Mouse (Mus musculus): ENCODE measurements around the gene Ube2r2. TPM values are rescaled to one million over a fixed set of nuclear protein-coding genes. Genes with fewer than 3 reads are reported as not detected.

Gene Ube2r2
- 39.4 and 43.9 TPM in 2 replicates for polyA plus RNA-seq (2015; fragmentation: Nextera tagmentation; extraction: Ambion mirVana)

GRCm38 (mm10) chr4:41135711-41136453 is at the start of gene Ube2r2:
TSS of gene Ube2r2 (plus strand) at chr4:41135743.
- no peak for DNase-seq
- peak within 1 kb of the TSS; percentile 92 for H3K4me3 ChIP-seq (ENCODE audit: low read depth, low read length)
- peaks cover 21% of the 10 kb centered on the region for H3K36me3 ChIP-seq (replicated peaks; ENCODE audit: insufficient read depth, low read length)
- TF ChIP-seq CTCF (IDR thresholded peaks at IDR 0.05; ENCODE audit: low read depth): no peak
- no peak for TF ChIP-seq EP300 (IDR thresholded peaks at IDR 0.05; ENCODE audit: low read depth)
- peak; percentile 66 for ATAC-seq
- peak within 1 kb of the TSS; percentile 99 for H3K27ac ChIP-seq (ENCODE audit: low read depth)
- peak within 1 kb of the TSS; percentile 71 for H3K4me2 ChIP-seq (ENCODE audit: low read depth, low read length)
- H3K9me3 ChIP-seq (ENCODE audit: low read length): no peaks in the 10 kb centered on the region
- no peaks in the 10 kb centered on the region for H3K27me3 ChIP-seq (ENCODE audit: insufficient read depth, low read length)
- peak within 1 kb of the TSS; percentile 99 for H3K9ac ChIP-seq (replicated peaks)
- WGBS (ENCODE audit: insufficient replicate concordance): under 1% methylated on average over 43 of the region's 65 CpGs
- peaks cover 38% of the 10 kb centered on the region for H3K4me1 ChIP-seq (ENCODE audit: insufficient read depth)

GRCm38 (mm10) chr4:41086947-41087346 is 48.6 kb upstream of the Ube2r2 start:
- Histone ChIP-seq H3K9ac (replicated peaks) (no peak overlapping the region), H3K4me3 (ENCODE audit: low read depth, low read length) (no peak overlapping the region), H3K27ac (ENCODE audit: low read depth) (peak overlapping the region; percentile 82), H3K27me3 (ENCODE audit: insufficient read depth, low read length) (no peaks in the 10 kb centered on the region), H3K4me2 (ENCODE audit: low read depth, low read length) (peak overlapping the region; percentile 62), H3K4me1 (ENCODE audit: insufficient read depth) (peaks cover 44% of the 10 kb centered on the region), H3K36me3 (replicated peaks; ENCODE audit: insufficient read depth, low read length) (no peaks in the 10 kb centered on the region), H3K9me3 (ENCODE audit: low read length) (no peaks in the 10 kb centered on the region)
- 54% methylated on average over 9 of the region's 9 CpGs for WGBS (ENCODE audit: insufficient replicate concordance)
- ATAC-seq: peak; percentile 68
- no peak for TF ChIP-seq CTCF (IDR thresholded peaks at IDR 0.05; ENCODE audit: low read depth)
- DNase-seq: no peak

- DNase-seq (no peak), ATAC-seq (peak; percentile 94)
- Histone ChIP-seq H3K27me3 (ENCODE audit: insufficient read depth, low read length) (no peaks in the 10 kb centered on the region), H3K9me3 (ENCODE audit: low read length) (no peaks in the 10 kb centered on the region), H3K4me2 (ENCODE audit: low read depth, low read length) (peak overlapping the region; percentile 62), H3K4me3 (ENCODE audit: low read depth, low read length) (no peak overlapping the region), H3K9ac (replicated peaks) (peak overlapping the region; percentile 30; the same call in 1 of the 2 replicates), H3K36me3 (replicated peaks; ENCODE audit: insufficient read depth, low read length) (no peaks in the 10 kb centered on the region), H3K4me1 (ENCODE audit: insufficient read depth) (peaks cover 44% of the 10 kb centered on the region), H3K27ac (ENCODE audit: low read depth) (peak overlapping the region; percentile 82)
- TF ChIP-seq CTCF (IDR thresholded peaks at IDR 0.05; ENCODE audit: low read depth) (no peak), EP300 (IDR thresholded peaks at IDR 0.05; ENCODE audit: low read depth) (peak; percentile 97)
- WGBS (ENCODE audit: insufficient replicate concordance): 49% methylated on average over 16 of the region's 16 CpGs
These were observed 47.9 kb upstream of the Ube2r2 start for GRCm38 (mm10) chr4:41087459-41088298.

- Histone ChIP-seq H3K4me3 (ENCODE audit: low read depth, low read length) (no peak overlapping the region), H3K4me2 (ENCODE audit: low read depth, low read length) (peak overlapping the region; percentile 40; the same call in 1 of the 2 replicates), H3K36me3 (replicated peaks; ENCODE audit: insufficient read depth, low read length) (no peaks in the 10 kb centered on the region), H3K27ac (ENCODE audit: low read depth) (no peak overlapping the region), H3K9me3 (ENCODE audit: low read length) (no peaks in the 10 kb centered on the region), H3K9ac (replicated peaks) (no peak overlapping the region), H3K27me3 (ENCODE audit: insufficient read depth, low read length) (no peaks in the 10 kb centered on the region), H3K4me1 (ENCODE audit: insufficient read depth) (peaks cover 41% of the 10 kb centered on the region)
- ATAC-seq (no peak), DNase-seq (no peak)
- 78% methylated on average over 4 of the region's 4 CpGs for WGBS (ENCODE audit: insufficient replicate concordance)
- TF ChIP-seq EP300 (IDR thresholded peaks at IDR 0.05; ENCODE audit: low read depth) (no peak), CTCF (IDR thresholded peaks at IDR 0.05; ENCODE audit: low read depth) (no peak)
These were observed 46.4 kb upstream of the Ube2r2 start for GRCm38 (mm10) chr4:41089189-41089588.

- ATAC-seq: peak; percentile 28
- Histone ChIP-seq H3K36me3 (replicated peaks; ENCODE audit: insufficient read depth, low read length) (no peaks in the 10 kb centered on the region), H3K4me1 (ENCODE audit: insufficient read depth) (peaks cover 41% of the 10 kb centered on the region), H3K4me3 (ENCODE audit: low read depth, low read length) (no peak overlapping the region), H3K9ac (replicated peaks) (no peak overlapping the region), H3K4me2 (ENCODE audit: low read depth, low read length) (peak overlapping the region; percentile 40), H3K9me3 (ENCODE audit: low read length) (no peaks in the 10 kb centered on the region), H3K27me3 (ENCODE audit: insufficient read depth, low read length) (no peaks in the 10 kb centered on the region), H3K27ac (ENCODE audit: low read depth) (peak overlapping the region; percentile 39; the same call in 1 of the 2 replicates)
- TF ChIP-seq CTCF (IDR thresholded peaks at IDR 0.05; ENCODE audit: low read depth) (no peak), EP300 (IDR thresholded peaks at IDR 0.05; ENCODE audit: low read depth) (0 out of 2 replicates have a peak, but pooled peaks have one; percentile 9)
- no peak for DNase-seq
- 48% methylated on average over 2 of the region's 2 CpGs for WGBS (ENCODE audit: insufficient replicate concordance)
These were observed 45.8 kb upstream of the Ube2r2 start for GRCm38 (mm10) chr4:41089705-41090104.

GRCm38 (mm10) chr4:41091391-41091790 is 44.2 kb upstream of the Ube2r2 start:
- Histone ChIP-seq H3K9ac (replicated peaks) (no peak overlapping the region), H3K4me2 (ENCODE audit: low read depth, low read length) (no peak overlapping the region), H3K9me3 (ENCODE audit: low read length) (no peaks in the 10 kb centered on the region), H3K4me3 (ENCODE audit: low read depth, low read length) (no peak overlapping the region), H3K27me3 (ENCODE audit: insufficient read depth, low read length) (no peaks in the 10 kb centered on the region), H3K27ac (ENCODE audit: low read depth) (no peak overlapping the region), H3K36me3 (replicated peaks; ENCODE audit: insufficient read depth, low read length) (no peaks in the 10 kb centered on the region), H3K4me1 (ENCODE audit: insufficient read depth) (peaks cover 44% of the 10 kb centered on the region)
- DNase-seq (no peak), ATAC-seq (no peak)
- 55% methylated on average over 3 of the region's 3 CpGs for WGBS (ENCODE audit: insufficient replicate concordance)
- no peak for TF ChIP-seq EP300 (IDR thresholded peaks at IDR 0.05; ENCODE audit: low read depth)
